Mouse (Mus musculus) spleen, adult 2 months (tissue): ENCODE results near the gene Cyp46a1.

Experiments used
- CTCF ChIP-seq: fragments of 200-500 bp; IDR thresholded peaks from 2 replicates; pipeline ENCODE4 v1.5.1; 2011; ENCODE audit warnings: mild to moderate bottlenecking, inconsistent platforms; ENCODE audit not compliant: insufficient read depth, insufficient read length, insufficient replicate concordance; ENCODE audit errors: extremely low read depth
- POLR2A ChIP-seq: fragments of 200-500 bp; IDR thresholded peaks from 2 replicates; pipeline ENCODE4 v1.6.1; 2011; ENCODE audit warnings: low read depth, low read length, inconsistent platforms

DNA sequence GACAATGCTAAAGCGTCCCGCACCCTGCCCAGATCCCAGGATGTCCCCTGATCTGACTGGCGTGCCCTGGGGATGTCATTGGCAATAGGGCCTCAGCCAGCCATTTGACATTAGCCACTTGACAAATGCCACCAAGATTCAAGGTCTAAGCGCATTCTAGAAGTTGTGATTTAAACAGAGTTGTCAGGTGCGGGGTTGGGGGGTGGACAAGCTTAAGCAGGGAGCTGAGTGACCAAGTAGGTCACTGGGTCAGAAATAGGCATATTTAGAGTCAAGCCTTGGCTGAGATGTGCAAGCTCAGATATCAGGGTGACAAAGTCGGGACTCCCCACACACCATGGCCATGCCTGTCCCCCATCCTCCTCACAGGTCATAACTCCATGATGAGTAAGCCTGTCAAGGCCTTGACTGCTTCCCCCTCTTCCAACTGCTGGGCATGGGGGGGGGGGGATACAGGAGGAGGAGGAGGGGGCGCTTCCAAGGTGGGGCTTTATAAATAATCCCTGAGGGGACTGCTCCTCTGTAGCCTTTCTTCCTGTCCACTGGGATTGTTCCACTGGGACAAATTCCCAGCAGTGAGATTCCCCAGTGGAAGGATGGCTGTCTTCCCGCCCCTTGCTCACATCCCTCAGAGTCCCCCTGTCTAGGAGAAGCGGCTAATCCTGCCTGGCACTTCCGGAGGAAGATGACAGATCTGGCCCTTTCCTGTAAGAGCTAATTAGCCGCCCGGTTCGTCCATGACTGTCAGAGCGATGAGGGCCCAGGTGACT lies 49.5 kb upstream of the Cyp46a1 start:
- no peak for TF ChIP-seq CTCF
- no peak for TF ChIP-seq POLR2A
